Mouse (Mus musculus) right cerebral cortex, postnatal 36 days (tissue): Measurements from ENCODE around the gene Pank3.
A peak's percentile ranks its signal among the peaks of the same experiment; 100 is the strongest.
"Not testable (repeated sequence)": the region's sequence is repeated elsewhere in the genome, so short reads cannot be mapped to it uniquely, and the experiment has no call there.

ENCODE experiments used
- DNase-seq, 2 experiments: peaks; one replicate each; pipeline ENCODE4 v3.0.0; 2022; ENCODE audit warnings: low spot score in 2 of 2, mixed read lengths in 1 of 2

The Pank3 gene

DNA sequence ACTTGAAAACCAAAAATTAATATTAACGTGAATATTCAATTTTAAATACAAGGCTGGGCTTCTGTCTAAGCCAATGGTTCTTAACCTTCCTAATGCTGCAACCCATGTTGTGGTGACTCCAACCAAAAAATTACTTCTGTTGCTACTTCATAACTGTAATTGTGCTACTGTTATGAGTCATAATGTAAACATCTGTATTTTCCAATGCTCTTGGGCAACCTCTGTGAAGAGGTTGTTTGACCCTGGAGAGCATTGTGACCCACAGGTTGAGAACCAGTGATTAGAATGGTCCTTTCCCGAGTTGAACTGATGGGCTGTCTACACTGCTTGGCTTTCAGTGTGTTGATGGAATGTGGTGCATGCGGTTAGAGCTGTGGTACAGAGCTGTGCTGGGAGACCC lies 7.2 kb downstream of the Pank3 start:
- DNase-seq: no peak

DNA sequence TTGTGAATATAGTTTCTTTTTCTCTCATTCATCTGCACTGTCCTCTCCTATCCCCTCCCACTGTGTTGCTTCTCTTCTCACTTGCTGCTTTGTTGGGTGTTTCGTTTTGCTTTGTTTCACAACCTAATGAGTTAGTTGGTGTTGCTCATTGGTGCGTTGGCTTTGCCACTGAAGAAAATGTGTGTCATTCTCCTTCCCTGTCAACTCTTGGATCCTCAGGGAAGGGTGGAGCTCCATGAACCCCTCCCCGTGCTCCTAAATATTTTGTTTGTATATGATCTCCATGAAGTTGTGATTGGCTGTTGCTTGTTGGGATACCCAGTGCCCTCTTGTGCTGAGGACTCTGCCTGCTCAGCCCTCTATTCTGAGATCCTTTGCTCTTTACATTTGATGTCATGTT lies 11.1 kb downstream of the Pank3 start:
- no peak for DNase-seq

DNA sequence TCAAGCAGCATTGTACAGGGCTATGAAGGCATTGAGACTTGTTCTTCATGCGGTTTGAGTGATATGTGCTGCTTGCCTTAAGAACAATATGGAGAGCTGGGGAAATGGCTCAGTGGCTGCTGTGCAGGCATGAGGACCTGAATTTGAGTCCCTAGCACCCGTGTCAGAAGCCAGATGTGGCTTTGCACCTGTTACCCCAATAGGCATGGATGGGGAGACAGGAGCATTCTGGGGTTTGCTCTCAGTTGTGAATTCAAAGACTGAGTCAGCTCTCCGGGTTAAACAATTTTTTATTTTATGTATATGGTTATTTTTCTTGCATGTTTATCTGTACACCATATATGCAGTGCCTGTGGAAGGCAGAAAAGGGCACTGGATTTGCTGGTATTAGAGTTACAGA lies 13.2 kb downstream of the Pank3 start:
- DNase-seq: no peak

DNA sequence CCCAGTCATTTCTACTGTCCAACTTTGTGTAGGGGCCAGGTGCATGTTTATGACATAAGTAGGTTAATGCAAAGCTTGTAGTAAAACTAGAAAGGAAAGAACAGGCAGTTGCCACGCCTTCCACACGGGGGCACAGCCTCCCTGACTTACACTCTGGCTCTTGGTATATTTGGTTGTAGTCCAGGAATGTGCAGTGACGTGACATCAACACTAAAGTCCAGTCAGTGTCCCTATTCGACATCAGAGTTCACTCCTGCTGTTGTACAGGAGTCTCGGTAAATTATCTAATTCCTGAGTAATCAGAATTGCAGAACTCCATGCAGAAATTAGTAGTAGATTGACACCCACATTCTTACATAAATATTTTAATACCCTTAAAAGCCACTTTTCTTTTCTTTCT lies 13.8 kb downstream of the Pank3 start:
- DNase-seq: no peak

DNA sequence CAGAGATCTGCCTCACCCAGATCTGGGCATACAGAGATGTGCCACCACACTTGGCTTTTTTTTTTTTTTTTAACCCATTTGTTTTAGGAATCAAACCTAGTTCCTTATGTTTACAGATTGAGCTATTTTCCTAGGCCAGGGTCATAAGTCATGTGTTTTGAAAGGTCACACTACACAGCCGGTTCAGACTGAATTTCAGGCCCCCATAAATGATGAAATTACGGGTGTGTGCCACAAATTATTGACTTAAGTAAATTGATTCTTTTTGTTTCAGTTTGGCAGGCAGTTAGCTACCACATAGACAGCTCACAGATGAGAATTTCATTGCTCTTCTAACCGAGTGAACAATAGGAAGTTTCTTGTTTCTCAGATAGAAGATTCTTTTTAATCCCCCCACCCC lies 14.7 kb downstream of the Pank3 start:
- DNase-seq: no peak

DNA sequence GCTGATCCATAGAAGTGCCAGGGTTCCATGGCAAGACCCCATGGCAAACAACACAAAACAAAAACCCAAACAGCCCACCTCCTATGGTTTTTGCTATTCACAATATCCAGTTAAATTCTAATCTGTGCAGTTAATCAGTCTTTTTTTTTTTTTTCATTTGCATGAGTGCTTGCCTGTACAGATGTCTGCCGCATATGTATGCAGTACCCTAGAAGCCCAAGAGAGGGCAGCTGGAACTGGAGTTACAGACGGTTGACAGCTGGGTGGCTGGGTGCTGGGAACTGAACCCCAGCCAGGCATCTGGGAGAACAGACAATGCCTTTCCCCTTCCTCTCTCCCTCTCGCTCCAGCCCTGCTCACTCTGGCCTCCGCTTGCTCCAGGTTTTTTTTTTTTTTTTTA lies 15.3 kb downstream of the Pank3 start:
- DNase-seq: no peak

DNA sequence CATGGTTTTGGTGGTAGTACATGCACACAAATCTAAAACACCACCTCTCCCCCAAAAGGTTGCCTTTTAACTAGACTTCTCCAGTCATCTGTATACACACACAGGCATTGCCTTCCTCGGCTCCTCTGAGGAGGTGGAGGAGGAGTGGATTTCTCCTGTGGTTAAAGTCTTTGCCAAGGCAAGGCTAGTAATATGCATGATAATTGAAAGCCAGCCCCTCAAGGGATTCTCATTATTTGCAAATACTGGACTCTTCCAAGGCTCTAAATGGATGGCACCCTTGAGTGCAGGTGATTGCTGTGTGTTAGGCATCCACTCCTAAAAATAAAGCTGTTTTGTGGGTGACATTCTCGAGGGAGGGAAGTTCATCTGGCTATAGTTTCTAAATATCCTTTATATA lies 19.2 kb downstream of the Pank3 start:
- no peak for DNase-seq

DNA sequence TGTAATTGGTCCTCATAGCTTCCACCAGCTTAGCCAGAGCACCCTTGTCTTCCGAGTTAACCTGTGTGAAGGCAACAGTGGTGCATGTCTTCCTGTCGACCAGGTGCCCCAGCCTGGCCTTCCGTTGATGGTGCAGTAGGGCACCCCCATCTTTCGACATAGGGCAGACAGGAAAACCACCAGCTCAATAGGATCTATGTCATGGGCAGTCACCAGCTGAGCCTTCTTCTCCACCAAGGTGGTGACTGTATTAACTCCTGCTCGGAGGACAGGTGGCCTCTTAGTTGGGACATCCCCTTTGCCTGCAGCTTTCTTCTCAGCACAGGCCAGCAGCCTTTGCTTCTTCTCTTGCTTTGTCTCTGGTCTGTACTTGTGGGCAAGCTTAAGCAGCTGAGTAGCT lies 23.5 kb downstream of the Pank3 start:
- DNase-seq: not testable (repeated sequence)

DNA sequence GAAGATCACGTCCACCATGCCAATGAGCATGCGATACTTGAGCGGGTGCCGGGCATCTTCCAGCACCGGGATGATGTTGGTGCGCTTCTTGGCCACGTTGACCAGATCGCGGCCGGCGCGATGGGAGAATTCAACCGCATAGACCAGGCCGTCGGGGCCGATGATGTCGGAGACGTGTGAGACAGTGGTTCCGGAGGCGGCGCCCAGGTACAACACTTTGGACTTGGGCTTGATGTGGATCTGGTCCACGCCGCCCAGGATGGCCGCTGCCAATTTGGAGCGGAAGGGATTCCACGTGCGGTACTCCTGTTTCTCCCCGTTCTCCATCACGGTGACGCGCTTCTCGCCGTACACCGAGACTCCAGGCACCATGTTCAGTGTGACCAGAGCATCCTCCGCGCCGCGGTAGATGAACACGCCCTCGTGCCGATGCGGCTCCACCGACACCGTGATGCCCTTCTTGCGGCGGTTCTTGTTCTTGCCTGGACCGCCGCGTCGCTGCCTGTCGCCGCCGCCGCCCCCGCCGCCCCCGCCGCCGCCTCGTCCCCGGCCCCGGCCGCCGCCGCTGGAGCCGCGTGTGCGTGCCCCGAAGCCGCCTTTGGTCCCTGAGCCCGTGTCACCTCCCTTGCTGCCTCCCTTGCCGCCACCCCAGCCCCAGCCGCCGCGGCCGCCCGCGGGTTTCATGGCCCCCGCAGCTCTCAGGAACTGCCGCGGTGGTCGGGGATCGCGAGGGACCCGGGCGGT lies 28.6 kb downstream of the Pank3 start:
- peak; percentile 39 for DNase-seq

DNA sequence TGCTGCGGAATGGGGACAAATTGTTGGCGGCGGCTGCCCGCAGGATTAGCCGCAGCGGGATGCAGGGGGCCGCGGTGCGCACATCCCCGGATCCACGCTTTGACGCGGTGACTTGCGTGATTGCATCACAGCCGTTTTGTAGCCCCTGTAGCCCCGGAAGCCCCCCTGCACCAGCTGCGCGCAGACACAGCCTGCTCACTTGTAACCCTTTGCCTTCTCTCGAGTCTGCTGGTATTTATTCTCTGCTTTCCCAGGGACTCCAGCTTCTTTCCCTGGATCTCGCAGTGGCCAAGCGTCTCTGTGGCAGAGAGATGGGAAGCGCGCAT lies 29.2 kb downstream of the Pank3 start:
- peak; percentile 74 to 78 for DNase-seq

DNA sequence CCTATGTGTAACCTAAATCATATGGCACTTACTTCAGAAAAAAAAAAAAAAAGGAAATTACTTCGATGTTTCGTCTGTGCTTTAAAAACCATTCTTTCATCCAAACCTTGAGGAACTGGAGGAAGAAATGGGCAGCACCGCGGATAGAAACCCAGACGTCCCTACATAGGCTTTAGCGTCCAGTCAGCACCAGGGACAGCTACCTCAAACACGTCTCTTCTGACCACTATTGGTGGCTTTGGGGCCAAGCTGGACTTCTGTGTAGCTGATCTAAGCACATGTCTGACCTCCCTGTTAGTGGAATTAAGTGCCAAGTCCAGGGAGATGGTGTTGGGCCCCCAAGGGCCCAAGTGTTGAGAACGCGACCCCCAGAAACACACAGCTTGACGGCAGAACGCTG lies 29.6 kb downstream of the Pank3 start, which contains the start of gene Fbll1:
TSS of gene Fbll1 (minus strand) at position 11 of the 400 bp plus-strand sequence.
- DNase-seq: peak in 1 of 2 experiments; percentile 8

DNA sequence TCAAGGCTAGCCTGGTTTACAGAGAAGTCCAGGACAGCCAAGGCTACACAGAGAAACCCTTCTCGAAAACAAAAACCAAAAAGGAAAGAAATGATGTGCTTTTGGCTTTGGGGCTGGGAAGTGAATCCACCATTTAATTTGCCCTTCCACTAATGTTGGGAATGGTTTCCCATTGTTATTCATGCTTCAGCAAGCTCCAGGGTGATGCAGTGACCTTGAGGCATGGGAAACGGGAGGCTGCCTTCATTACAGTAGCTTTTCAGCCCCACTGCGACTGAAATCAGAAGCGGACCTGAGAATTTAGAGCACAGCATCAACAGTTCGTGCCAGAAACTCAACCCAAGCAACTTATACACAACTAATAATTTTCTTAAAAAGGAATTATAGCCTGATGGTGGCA lies 32.0 kb downstream of the Pank3 start:
- no peak for DNase-seq

DNA sequence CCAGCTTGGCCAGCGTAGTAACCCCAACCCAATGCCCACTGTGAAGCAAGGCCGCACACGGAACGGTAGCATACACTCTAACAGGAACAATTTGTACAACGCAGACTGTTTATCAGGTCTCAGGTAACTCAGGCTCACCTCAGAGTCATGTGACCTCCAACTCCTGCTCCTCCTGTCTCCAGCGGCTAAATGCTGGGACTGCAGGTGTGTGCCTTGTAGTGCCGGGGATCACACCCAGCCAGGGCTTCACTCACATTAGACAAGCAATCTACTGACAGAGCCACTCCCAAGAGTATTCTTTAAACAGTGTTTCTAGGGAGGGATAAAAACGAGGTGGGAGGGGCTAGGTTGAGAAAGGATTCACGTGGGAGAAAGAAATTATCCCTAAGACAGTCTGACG lies 42.2 kb downstream of the Pank3 start:
- DNase-seq: no peak

DNA sequence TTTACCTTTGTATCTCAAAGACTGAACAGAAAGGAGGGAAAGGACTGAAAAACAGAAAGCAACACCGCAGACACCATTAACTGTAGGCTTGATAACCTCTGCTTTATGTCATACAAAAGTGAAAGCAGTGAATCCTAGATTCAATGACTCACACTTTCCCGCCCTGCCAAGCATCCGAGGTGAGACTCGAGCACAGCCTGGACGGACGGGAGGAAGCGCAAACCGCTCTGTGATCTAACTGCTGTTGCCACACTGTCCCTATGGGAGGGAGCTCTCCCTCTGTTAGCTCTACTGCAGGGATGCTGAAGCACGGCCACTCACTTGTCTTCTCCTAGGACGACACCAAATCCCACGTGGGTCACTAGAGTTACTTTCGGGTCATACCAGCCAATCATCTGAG lies 47.0 kb downstream of the Pank3 start:
- no peak for DNase-seq

DNA sequence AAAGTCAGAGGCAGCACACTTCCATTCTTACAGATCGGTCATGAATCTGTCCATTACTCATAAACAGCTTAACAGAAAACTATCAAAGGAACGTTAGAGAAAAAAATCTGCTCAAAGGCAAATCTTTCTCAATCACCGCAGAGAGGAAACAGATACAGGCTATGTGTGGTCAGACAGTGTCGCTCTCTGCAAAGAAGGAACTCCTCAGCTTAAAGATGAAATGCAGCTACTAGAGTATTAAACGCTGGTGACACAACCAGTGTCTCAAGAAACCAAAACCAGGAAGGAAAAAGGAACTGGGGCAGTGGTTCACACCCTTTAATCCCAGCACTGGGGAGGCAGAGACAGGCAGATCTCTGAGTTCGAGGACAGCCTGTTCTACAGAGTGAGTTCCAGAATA lies 58.4 kb downstream of the Pank3 start:
- no peak for DNase-seq

DNA sequence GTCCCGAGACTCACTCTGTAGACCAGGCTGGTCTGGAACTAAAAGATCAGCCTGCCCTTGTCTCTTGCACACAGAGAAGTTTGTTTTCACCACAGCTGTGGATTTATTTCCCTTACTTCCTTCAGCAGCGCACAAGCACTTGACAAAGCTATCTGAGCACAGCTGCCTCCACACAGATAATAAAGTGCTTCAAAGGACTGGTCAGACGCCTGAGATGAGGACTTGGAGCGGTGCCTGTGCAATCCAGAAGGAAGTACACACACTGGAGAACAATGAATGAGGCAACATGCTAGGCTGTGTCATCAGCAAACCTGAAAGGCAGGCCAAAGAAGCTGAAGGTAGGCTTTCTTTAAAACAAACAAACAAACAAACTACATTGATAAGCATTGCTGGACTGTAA lies 62.9 kb downstream of the Pank3 start:
- no peak for DNase-seq

DNA sequence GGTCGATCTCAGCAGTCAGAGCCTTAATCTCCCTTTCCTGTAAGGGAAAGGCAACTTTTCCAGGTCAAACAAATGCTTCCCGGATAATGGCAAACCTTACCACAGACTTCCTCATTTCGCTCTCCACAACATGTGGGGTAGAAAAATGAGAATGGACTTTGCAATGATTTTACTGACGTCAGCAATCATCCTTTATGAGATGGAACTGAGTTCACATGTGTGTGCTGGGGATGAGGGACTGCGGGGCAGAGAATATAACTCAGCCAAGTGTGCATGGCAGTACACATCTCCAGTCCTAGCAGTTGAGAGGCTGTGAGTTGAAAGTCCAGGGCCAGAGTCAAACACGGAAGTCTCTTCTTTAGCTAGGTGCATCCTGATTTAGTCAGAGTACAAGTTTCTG lies 64.0 kb downstream of the Pank3 start:
- no peak for DNase-seq

DNA sequence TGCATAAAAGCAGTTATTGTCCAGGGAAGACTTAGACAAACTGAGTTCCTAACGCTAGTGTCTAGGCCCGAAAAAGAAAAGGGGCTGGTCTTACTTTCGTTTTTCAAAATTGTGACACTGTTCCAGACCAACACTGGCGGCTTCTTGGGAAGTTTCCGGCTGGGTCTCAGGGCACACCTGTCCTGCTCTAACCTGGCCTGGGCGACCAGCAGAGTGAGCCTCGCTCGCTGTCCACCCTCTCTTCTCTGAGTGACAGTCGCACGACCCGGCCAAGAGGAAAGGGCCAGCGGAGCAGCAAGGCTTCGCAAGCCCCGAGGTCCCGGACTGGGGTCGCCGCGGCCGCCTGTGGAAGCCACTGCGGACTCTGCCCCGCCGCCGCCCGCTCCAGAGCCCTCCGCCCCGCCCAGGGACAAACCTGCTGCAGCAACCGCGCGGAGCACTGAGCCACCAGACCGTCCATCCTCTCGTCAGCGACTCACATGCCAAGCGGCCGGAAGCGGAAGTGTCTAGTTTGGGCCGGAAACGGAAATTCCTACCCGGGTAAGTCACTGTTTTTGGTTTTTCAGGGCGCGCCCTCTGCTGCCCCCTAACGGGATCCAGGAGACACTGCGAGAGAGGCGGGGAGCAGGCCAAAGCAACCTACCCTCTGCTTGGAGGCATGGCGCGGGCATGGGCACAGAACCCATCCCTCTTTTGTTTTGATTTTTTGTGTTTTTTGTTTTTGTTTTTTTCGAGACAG lies 64.9 kb downstream of the Pank3 start, which contains the start of gene Rars:
TSS of gene Rars (minus strand) at position 485 of the 739 bp plus-strand sequence.
- peak; percentile 90 to 91 for DNase-seq

DNA sequence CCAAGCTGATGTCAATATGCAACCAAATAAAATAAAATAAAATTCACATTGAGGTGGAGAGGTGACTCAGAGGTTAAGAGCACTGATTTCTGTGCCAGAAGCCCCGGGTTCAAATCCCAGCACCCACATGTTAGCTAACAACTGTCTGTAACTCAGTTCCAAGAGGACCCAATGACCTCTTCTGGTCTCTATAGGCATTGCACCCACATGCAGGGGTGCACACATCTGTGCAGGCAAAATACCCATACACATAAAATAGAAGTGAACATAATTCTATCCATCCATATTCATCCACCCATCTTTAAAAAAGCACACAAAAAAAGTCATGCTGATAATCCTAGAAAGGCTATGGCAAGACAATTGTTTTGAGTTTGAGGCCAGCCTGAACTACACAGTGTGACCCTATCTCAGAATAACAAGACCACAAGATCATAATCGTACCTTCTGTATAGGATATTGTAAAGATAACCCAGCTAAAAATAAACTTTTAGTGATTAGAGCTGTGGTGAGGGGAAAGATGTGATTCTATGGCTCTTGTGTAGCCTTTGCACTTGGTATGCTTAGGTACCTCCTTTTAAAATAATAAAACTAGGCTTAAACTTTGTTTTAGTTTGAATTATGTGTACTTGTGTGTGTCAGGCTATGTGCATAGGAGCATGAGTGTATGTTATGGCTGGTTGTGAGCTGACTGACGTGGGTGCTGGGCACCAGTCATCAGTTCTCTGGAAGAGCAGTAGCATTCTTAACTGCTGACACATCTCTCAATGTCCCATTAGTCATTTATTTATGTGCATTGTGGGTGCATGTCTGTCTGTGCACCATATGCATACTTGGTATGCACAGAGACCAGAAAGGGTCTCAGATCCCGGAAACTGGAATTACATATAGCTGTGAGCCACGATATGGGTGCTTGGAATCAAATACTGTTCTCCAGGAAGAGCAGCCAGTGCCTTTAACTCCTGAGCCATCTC lies 68.2 kb downstream of the Pank3 start:
- DNase-seq: no peak

DNA sequence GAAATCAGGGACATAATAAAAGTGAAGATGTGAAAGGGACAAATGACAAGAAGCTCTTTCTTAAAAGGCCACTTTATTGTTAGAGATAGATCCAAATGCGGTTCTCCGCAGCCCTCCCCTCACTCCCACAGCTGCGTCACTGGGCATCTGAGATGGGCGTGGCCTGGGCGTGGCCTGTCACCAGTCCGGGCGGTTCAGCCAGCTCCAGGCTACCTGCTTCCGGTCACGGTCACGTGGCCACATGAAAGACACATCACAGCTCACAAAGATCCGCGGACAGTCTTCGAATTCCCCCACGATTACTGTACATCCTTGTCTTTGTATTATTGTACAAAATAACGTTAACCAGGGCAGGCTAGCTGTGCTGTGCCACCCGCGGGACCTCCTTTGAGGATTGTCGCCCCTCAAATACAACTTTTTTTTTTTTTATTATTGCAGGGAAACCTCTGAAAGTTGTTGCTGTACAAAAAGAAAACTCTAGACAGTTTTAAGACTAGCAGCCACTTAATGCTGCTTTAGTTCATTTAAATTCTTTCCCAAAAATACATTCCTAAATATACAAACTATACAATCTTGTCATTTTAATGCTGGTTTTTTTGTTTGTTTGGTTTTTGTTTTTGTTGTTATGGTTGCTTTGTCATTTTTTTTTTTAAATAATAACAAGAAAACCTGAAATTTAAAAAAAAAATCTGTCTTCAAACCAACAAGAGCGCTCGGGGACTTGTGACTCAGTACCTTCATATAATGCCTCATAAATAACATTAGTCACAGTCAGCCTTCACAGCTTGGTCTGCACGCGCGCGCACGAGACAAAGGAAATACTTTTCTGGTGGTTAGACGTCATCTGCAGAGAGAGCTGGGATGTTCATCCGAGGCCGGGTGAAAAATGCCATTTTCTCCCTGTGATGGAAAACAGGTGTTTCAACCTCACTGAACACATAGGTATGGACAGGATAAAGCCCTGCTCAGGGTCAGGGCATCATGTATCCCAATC lies 69.4 kb downstream of the Pank3 start:
- DNase-seq: peak; percentile 64 to 74

DNA sequence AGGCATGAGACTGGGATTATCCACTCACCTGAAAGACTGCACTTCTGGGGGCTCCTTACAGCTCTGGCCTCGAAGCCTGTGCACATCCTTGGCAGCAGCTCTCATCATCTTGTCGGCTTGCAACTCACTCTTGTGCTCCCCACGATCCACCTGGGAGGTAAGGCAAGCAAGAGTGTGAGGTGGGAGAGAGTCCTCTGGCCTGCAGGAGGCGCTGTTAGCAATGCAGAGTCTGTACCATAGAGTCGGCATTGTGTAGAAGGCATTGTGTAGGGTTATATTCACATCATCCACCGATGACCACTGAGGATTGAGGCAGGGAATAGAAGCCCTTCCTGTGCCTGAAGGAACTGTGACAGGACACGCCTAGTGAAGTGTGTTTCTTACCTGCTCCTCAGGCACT lies 71.0 kb downstream of the Pank3 start:
- no peak for DNase-seq
